Mouse (Mus musculus): ENCODE measurements around the gene Ifi44. TPM values are rescaled to one million over a fixed set of nuclear protein-coding genes. Genes with fewer than 3 reads are reported as not detected.

Gene Ifi44
- 0.35 and 0.56 TPM in 2 replicates for polyA plus RNA-seq (2015; fragmentation: Nextera tagmentation; extraction: Ambion mirVana)

DNA sequence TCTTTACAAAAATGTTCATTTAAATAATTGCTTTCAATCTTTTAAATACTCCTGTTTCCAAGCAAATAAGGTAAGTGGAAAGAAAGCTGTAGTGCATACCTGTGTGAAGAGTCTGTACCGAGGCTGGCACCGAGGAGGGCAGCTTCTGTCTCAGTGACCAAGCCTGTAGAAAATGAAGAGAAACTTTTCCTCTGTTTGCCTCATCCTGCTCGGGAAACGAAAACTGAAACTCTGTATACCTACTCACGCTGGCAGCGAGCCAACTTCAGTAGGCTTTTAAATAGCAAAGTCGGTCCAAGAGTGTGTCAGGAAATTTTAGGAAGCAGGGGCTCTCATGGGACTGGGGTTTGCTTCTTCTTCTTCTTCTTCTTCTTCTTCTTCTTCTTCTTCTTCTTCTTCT is at the start of gene Ifi44:
Ifi44 (minus strand) TSS at position 224 of the 400 bp plus-strand sequence.
- Histone ChIP-seq H3K36me3 (no peaks in the 10 kb centered on the region), H3K27me3 (no peaks in the 10 kb centered on the region), H3K4me2 (no peak within 1 kb of the TSS), H3K9me3 (no peaks in the 10 kb centered on the region), H3K4me1 (replicated peaks) (no peaks in the 10 kb centered on the region), H3K27ac (replicated peaks) (no peak within 1 kb of the TSS), H3K4me3 (no peak within 1 kb of the TSS), H3K9ac (no peak within 1 kb of the TSS)
- ATAC-seq (ENCODE audit: low FRiP score, low read depth) = no peak
- WGBS = 70% methylated on average over 7 of the region's 7 CpGs

- Histone ChIP-seq H3K27ac (replicated peaks) (no peak overlapping the region), H3K36me3 (no peaks in the 10 kb centered on the region), H3K9ac (no peak overlapping the region), H3K9me3 (no peaks in the 10 kb centered on the region), H3K4me1 (replicated peaks) (no peaks in the 10 kb centered on the region), H3K4me2 (no peak overlapping the region), H3K27me3 (no peaks in the 10 kb centered on the region), H3K4me3 (no peak overlapping the region)
- 73% methylated on average over 8 of the region's 8 CpGs for WGBS
- ATAC-seq (ENCODE audit: low FRiP score, low read depth) = no peak
Measured at GRCm38 (mm10) chr3:151788622-151789021, 38.9 kb upstream of the Ifi44 start.

GRCm38 (mm10) chr3:151775089-151775488 is 25.3 kb upstream of the Ifi44 start:
- Histone ChIP-seq H3K4me1 (replicated peaks) (no peaks in the 10 kb centered on the region), H3K9me3 (no peaks in the 10 kb centered on the region), H3K27me3 (no peaks in the 10 kb centered on the region), H3K9ac (no peak overlapping the region), H3K4me2 (no peak overlapping the region), H3K36me3 (no peaks in the 10 kb centered on the region), H3K4me3 (no peak overlapping the region), H3K27ac (replicated peaks) (no peak overlapping the region)
- 76% methylated on average over 4 of the region's 4 CpGs for WGBS
- no peak for ATAC-seq (ENCODE audit: low FRiP score, low read depth)

DNA sequence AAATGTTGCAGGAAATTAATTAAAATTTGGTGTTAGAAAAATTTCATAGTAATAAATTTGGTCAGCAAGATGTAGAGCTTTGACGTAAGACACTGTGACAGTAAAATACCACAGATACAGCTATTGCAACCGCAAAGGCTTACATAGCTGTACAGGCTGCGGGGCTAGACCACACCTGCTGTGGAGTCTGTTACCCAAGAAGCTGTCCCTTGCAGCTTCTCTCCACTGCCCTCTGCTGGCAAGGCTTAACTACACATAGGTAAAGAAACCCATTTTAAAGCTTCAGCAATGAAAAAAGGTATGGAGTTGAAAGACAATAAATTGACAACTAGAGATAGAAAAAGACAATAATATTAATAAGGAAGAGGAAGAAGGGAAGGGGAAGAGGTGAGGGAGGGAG is 21.3 kb upstream of the Ifi44 start:
- Histone ChIP-seq H3K27ac (replicated peaks) (no peak overlapping the region), H3K9me3 (no peaks in the 10 kb centered on the region), H3K4me1 (replicated peaks) (no peaks in the 10 kb centered on the region), H3K9ac (no peak overlapping the region), H3K36me3 (no peaks in the 10 kb centered on the region), H3K27me3 (no peaks in the 10 kb centered on the region), H3K4me3 (no peak overlapping the region), H3K4me2 (no peak overlapping the region)
- 64% methylated on average over 3 of the region's 3 CpGs for WGBS
- ATAC-seq (ENCODE audit: low FRiP score, low read depth) = no peak

- Histone ChIP-seq H3K4me1 (replicated peaks) (no peaks in the 10 kb centered on the region), H3K36me3 (no peaks in the 10 kb centered on the region), H3K4me2 (no peak overlapping the region), H3K27ac (replicated peaks) (no peak overlapping the region), H3K4me3 (no peak overlapping the region), H3K9ac (no peak overlapping the region), H3K27me3 (no peaks in the 10 kb centered on the region), H3K9me3 (no peaks in the 10 kb centered on the region)
- ATAC-seq (ENCODE audit: low FRiP score, low read depth) = no peak
- WGBS = 97% methylated on average over 1 of the region's 1 CpGs
Measured at GRCm38 (mm10) chr3:151748514-151748913, 1.2 kb downstream of the Ifi44 start.

- 91% methylated on average over 8 of the region's 8 CpGs for WGBS
- no peak for ATAC-seq (ENCODE audit: low FRiP score, low read depth)
- no peak overlapping the region for H3K9ac ChIP-seq
- no peaks in the 10 kb centered on the region for H3K9me3 ChIP-seq
- no peak overlapping the region for H3K27ac ChIP-seq (replicated peaks)
- H3K36me3 ChIP-seq = no peaks in the 10 kb centered on the region
- H3K4me1 ChIP-seq (replicated peaks) = no peaks in the 10 kb centered on the region
- H3K4me2 ChIP-seq = no peak overlapping the region
- no peak overlapping the region for H3K4me3 ChIP-seq
- H3K27me3 ChIP-seq = no peaks in the 10 kb centered on the region
Measured at GRCm38 (mm10) chr3:151746058-151746457, 3.7 kb downstream of the Ifi44 start.

DNA sequence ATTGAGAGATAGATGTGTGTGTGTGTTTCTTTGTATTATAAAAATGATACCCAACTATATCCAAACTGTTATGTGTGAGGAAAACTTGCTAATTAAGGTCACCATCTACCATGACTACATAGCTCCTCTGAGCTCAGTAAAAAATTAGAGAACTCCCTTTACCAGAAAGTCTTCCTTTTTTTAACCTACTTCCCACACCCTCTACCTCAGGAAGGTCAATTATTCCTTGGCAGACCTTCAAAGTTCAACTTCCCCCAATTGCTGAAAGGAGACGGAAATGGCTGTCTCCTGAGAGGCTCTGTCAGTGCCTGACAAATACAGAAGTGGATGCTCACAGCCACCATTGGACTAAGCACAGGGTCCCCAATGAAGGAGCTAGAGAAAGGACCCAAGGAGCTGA is 7.5 kb downstream of the Ifi44 start:
- no peak overlapping the region for H3K4me2 ChIP-seq
- no peaks in the 10 kb centered on the region for H3K4me1 ChIP-seq (replicated peaks)
- no peak overlapping the region for H3K27ac ChIP-seq (replicated peaks)
- no peaks in the 10 kb centered on the region for H3K36me3 ChIP-seq
- H3K4me3 ChIP-seq = no peak overlapping the region
- 87% methylated on average over 1 of the region's 1 CpGs for WGBS
- no peak for ATAC-seq (ENCODE audit: low FRiP score, low read depth)
- H3K9me3 ChIP-seq = no peaks in the 10 kb centered on the region
- H3K27me3 ChIP-seq = no peaks in the 10 kb centered on the region
- no peak overlapping the region for H3K9ac ChIP-seq

DNA sequence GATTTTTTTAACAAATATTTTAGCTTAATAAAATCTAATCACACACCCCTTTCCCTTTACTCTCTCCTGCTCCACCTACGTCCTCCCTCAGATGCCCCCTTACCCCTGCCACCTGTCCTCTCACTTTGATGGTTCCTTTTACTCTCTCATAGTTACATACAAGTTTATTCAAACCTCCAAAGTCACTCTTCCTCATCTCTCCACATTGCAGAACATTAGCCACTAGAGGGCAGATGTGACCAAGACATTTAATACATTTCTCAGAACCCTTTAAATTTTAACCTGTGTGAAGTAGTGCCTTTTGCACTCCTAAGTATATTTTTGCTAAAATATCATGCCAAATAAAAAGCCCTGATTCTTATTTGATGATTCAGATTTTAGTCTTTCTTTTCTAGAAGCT is 33.5 kb downstream of the Ifi44 start:
- Histone ChIP-seq H3K9ac (no peak overlapping the region), H3K36me3 (no peaks in the 10 kb centered on the region), H3K4me2 (no peak overlapping the region), H3K4me3 (no peak overlapping the region), H3K27me3 (no peaks in the 10 kb centered on the region), H3K27ac (replicated peaks) (no peak overlapping the region), H3K4me1 (replicated peaks) (no peaks in the 10 kb centered on the region), H3K9me3 (no peaks in the 10 kb centered on the region)
- ATAC-seq (ENCODE audit: low FRiP score, low read depth) = no peak
- WGBS = 44% methylated on average over 1 of the region's 1 CpGs

- no peaks in the 10 kb centered on the region for H3K4me1 ChIP-seq (replicated peaks)
- no peaks in the 10 kb centered on the region for H3K27me3 ChIP-seq
- no peak overlapping the region for H3K9ac ChIP-seq
- 88% methylated on average over 4 of the region's 4 CpGs for WGBS
- no peak overlapping the region for H3K27ac ChIP-seq (replicated peaks)
- H3K4me2 ChIP-seq = no peak overlapping the region
- no peak for ATAC-seq (ENCODE audit: low FRiP score, low read depth)
- H3K9me3 ChIP-seq = 0 out of 2 replicates have a peak, but pooled peaks cover 3% of the 10 kb centered on the region
- no peak overlapping the region for H3K4me3 ChIP-seq
- H3K36me3 ChIP-seq = no peaks in the 10 kb centered on the region
Measured at GRCm38 (mm10) chr3:151707335-151707734, 42.4 kb downstream of the Ifi44 start.

Other genes with a start within 250 kb of the Ifi44 start
- gene Ifi44l, start 12.9 kb upstream of the Ifi44 start, polyA plus RNA-seq (2015; fragmentation: Nextera tagmentation; extraction: Ambion mirVana) = not detected in 2 replicates
- 0.73 and 0.92 TPM in 2 replicates for gene Ptgfr, start 87.7 kb upstream of the Ifi44 start, polyA plus RNA-seq (2015; fragmentation: Nextera tagmentation; extraction: Ambion mirVana)

Measured in hindbrain, embryonic 15.5 days (tissue).